Mouse (Mus musculus) cerebellum, adult 2 months (tissue): ENCODE results near the gene Palb2.

ENCODE experiments used
- CTCF ChIP-seq: fragments of 200-500 bp; IDR thresholded peaks from 2 replicates; pipeline ENCODE4 v1.5.1; 2011; ENCODE audit warnings: low read depth, mild to moderate bottlenecking, control low read depth, low read length, moderate library complexity, borderline replicate concordance; ENCODE audit not compliant: insufficient read depth
- POLR2A ChIP-seq: fragments of 200-500 bp; IDR thresholded peaks from 2 replicates; pipeline ENCODE4 v1.6.1; 2011; ENCODE audit warnings: low read length, control low read depth, borderline replicate concordance; ENCODE audit not compliant: insufficient read depth

DNA sequence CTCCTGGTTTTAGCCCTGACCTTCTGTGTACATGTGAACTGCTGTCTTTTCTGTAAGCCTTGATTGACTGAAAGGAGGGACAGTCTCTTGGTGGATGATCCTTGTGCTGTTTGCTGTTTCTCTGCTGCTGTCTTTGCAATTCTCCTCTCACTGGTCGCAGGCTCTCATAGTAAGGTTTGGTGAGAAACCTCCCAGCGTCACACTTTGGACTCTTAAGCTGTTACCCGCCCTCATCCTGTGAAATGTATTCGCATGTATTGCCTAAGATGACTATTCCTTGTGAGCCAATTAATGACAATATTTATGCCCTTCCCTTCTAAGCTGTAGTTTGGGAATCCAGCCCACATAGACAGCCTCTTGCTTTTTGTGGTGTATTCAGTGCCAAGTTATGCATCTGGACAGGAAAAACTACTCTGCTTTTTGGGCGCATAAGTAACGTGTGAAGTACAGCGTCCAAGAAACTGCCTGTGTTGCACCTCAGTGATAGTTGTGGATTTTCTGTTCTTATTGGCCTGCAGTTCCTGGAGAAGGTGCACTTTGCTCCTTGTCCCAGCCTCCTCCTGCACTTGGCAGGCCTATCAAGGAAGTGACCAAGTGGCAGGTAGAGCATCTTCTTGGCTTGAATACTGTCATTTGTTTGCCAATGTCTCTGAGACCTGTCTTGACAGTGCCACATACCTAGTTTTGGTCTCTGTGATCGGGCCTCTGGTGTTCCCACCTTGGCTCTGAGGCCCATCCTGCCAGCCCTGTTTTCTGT, 52.8 kb downstream of the Palb2 start:
- no peak for TF ChIP-seq CTCF
- TF ChIP-seq POLR2A: no peak
